Comparison of ENCODE assay signal across 8 mouse cellular contexts in the genomic region with DNA sequence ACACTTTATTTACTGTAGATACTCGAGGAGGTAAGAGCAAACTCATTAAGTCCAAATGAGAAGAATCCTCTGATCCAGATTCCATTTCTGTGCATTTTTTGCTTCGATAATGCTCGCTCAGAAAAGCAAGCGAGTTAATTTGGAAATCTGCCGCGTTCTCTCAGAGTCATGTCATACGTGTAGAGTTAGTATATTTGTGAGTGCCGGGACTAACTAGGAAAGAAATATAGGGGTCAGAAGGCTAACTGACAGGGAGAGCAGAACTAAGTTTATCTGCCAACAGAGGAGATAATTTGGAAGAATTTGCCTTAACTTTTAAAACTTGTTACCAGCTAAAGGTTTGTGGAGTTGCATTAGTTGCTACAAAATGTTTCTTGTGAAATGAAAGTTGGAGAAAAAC. TPM values are rescaled to one million over a fixed set of nuclear protein-coding genes. Genes with fewer than 3 reads are reported as not detected.
DNase-seq lines count a peak whose midpoint lies in the region; ATAC-seq and TF ChIP-seq lines count a peak whose summit lies in the region.

No protein-coding gene starts in this region.

- H3K27me3 ChIP-seq in hindbrain, embryonic 16.5 days (replicated peaks; ENCODE audit: control insufficient read depth, insufficient read depth, low read length), result no peaks in the 10 kb centered on the region
- H3K27me3 ChIP-seq in midbrain, postnatal 0 days (ENCODE audit: insufficient read depth, low read length), result no peaks in the 10 kb centered on the region

- H3K9me3 ChIP-seq in hindbrain, embryonic 16.5 days (ENCODE audit: control insufficient read depth, low read length), result no peaks in the 10 kb centered on the region
- no peaks in the 10 kb centered on the region for H3K9me3 ChIP-seq in midbrain, postnatal 0 days (ENCODE audit: low read length)

- no peak for TF ChIP-seq POLR2A in cortical plate, adult 2 months (IDR thresholded peaks at IDR 0.05; ENCODE audit: extremely low read depth, insufficient read depth, low read length)

- H3K4me3 ChIP-seq in layer of hippocampus, adult 2 months, result peak overlapping the region; percentile 92
- peak overlapping the region; percentile 67; the same call in 1 of the 2 replicates for H3K4me3 ChIP-seq in cortical plate, adult 2 months (ENCODE audit: insufficient read depth, low read length)
- peak overlapping the region; percentile 85 for H3K4me3 ChIP-seq in hindbrain, embryonic 16.5 days (ENCODE audit: low read length)
- peak overlapping the region; percentile 88 for H3K4me3 ChIP-seq in midbrain, postnatal 0 days (ENCODE audit: low read depth, low read length)

- H3K4me1 ChIP-seq in cortical plate, adult 2 months (ENCODE audit: control insufficient read depth, insufficient read depth, low read length), result no peaks in the 10 kb centered on the region
- H3K4me1 ChIP-seq in hindbrain, embryonic 16.5 days (ENCODE audit: control insufficient read depth, insufficient read depth, low read depth, low read length), result peaks cover 20% of the 10 kb centered on the region
- H3K4me1 ChIP-seq in midbrain, postnatal 0 days (ENCODE audit: insufficient read depth, low read length), result 0 out of 2 replicates have a peak, but pooled peaks cover 3% of the 10 kb centered on the region

- ATAC-seq in hindbrain, embryonic 16.5 days, result no peak
- ATAC-seq in midbrain, postnatal 0 days (ENCODE audit: low FRiP score), result no peak
- ATAC-seq in megakaryocyte-erythroid progenitor cell, adult 5-6 weeks (replicated peaks; ENCODE audit: low FRiP score, low TSS enrichment, poor library complexity, severe bottlenecking), result no peak

- peak overlapping the region; percentile 89 for H3K4me2 ChIP-seq in hindbrain, embryonic 16.5 days (ENCODE audit: low read length)
- peak overlapping the region; percentile 65 for H3K4me2 ChIP-seq in midbrain, postnatal 0 days (ENCODE audit: low read depth, low read length, poor library complexity, severe bottlenecking)

- H3K9ac ChIP-seq in hindbrain, embryonic 16.5 days (ENCODE audit: low read depth, low read length), result peak overlapping the region; percentile 77
- peak overlapping the region; percentile 77 for H3K9ac ChIP-seq in midbrain, postnatal 0 days (replicated peaks; ENCODE audit: low read length, poor library complexity, severe bottlenecking)

- WGBS in hindbrain, embryonic 16.5 days, result 7% methylated on average over 8 of the region's 8 CpGs
- WGBS in midbrain, postnatal 0 days, result 4% methylated on average over 8 of the region's 8 CpGs

- H3K27ac ChIP-seq in layer of hippocampus, adult 2 months, result no peak overlapping the region
- H3K27ac ChIP-seq in cortical plate, adult 2 months (ENCODE audit: insufficient read depth, low read length), result no peak overlapping the region
- no peak overlapping the region for H3K27ac ChIP-seq in hindbrain, embryonic 16.5 days (ENCODE audit: low read depth, low read length)
- H3K27ac ChIP-seq in midbrain, postnatal 0 days (ENCODE audit: low read depth, low read length), result peak overlapping the region; percentile 67; the same call in 1 of the 2 replicates

- no peak for DNase-seq in layer of hippocampus, adult 2 months (ENCODE audit: low spot score in 2 of 2)
- DNase-seq in layer of hippocampus, adult 11-12 months (ENCODE audit: low spot score), result no peak
- no peak for DNase-seq in midbrain, postnatal 0 days (ENCODE audit: low spot score)
- no peak for DNase-seq in adrenal gland, adult 18-20 months (ENCODE audit: low spot score in 2 of 2)
- no peak for DNase-seq in cerebellum, adult 9-11 months

- peaks cover 6% of the 10 kb centered on the region; the same call in 1 of the 2 replicates for H3K36me3 ChIP-seq in hindbrain, embryonic 16.5 days (ENCODE audit: control insufficient read depth, insufficient read depth, low read length)
- H3K36me3 ChIP-seq in midbrain, postnatal 0 days (ENCODE audit: insufficient read depth, low read length), result peaks cover 21% of the 10 kb centered on the region

- no peak for TF ChIP-seq CTCF in layer of hippocampus, adult 2 months (conservative IDR thresholded peaks at IDR 0.05)
- no peak for TF ChIP-seq CTCF in cortical plate, adult 2 months (IDR thresholded peaks at IDR 0.05; ENCODE audit: extremely low read depth, insufficient read depth, low read length)
- TF ChIP-seq CTCF in midbrain, postnatal 0 days (IDR thresholded peaks at IDR 0.05), result no peak

RNA-seq across cellular contexts. Expression of a gene that starts 0.7 kb away (rescaled TPM):
- total RNA-seq in layer of hippocampus, adult 2 months (2021), result 10 to 100 TPM; 18.5 to 21.8 TPM
- 11.5 TPM in 2 replicates for polyA plus RNA-seq in cortical plate, adult 2 months (2012; rRNA removed)
- 7.4 and 9.7 TPM in 2 replicates for polyA plus RNA-seq in hindbrain, embryonic 16.5 days (2015; fragmentation: Nextera tagmentation; extraction: Ambion mirVana)
- total RNA-seq in midbrain, postnatal 0 days (2014; rRNA removed), result 42.0 and 43.7 TPM in 2 replicates
- polyA plus RNA-seq in midbrain, postnatal 0 days (2015; fragmentation: Nextera tagmentation; extraction: Ambion mirVana), result 6.2 and 6.8 TPM in 2 replicates
- total RNA-seq in megakaryocyte-erythroid progenitor cell, adult 5-6 weeks (2014; fragmentation: Nextera tagmentation), result 85.9 and 100 TPM in 2 replicates
- 63.5 and 96.5 TPM in 2 replicates for total RNA-seq in megakaryocyte-erythroid progenitor cell, adult 5-6 weeks (2017)
- total RNA-seq in adrenal gland, adult 18-20 months (2021), result 10 to 100 TPM; 12.2 to 15.9 TPM

RNA-seq across cellular contexts. Expression of a gene that starts 10.8 kb away (rescaled TPM):
- total RNA-seq in layer of hippocampus, adult 2 months (2021), result 10 to 100 TPM; 30.5 to 33.5 TPM
- polyA plus RNA-seq in cortical plate, adult 2 months (2012; rRNA removed), result 26.5 and 26.6 TPM in 2 replicates
- 71.3 and 75.2 TPM in 2 replicates for polyA plus RNA-seq in hindbrain, embryonic 16.5 days (2015; fragmentation: Nextera tagmentation; extraction: Ambion mirVana)
- total RNA-seq in midbrain, postnatal 0 days (2014; rRNA removed), result 44.6 and 49.8 TPM in 2 replicates
- 68.6 and 73.8 TPM in 2 replicates for polyA plus RNA-seq in midbrain, postnatal 0 days (2015; fragmentation: Nextera tagmentation; extraction: Ambion mirVana)
- total RNA-seq in megakaryocyte-erythroid progenitor cell, adult 5-6 weeks (2014; fragmentation: Nextera tagmentation), result 40.2 and 48.0 TPM in 2 replicates
- 29.9 and 30.4 TPM in 2 replicates for total RNA-seq in megakaryocyte-erythroid progenitor cell, adult 5-6 weeks (2017)
- 10 to 100 TPM; 30.1 to 31.1 TPM for total RNA-seq in adrenal gland, adult 18-20 months (2021)

RNA-seq across cellular contexts. Expression of a gene that starts 59.1 kb away (rescaled TPM):
- total RNA-seq in layer of hippocampus, adult 2 months (2021), result 10 to 100 TPM; 31.7 to 34.5 TPM
- 26.8 and 29.1 TPM in 2 replicates for polyA plus RNA-seq in cortical plate, adult 2 months (2012; rRNA removed)
- polyA plus RNA-seq in hindbrain, embryonic 16.5 days (2015; fragmentation: Nextera tagmentation; extraction: Ambion mirVana), result 11.6 and 13.2 TPM in 2 replicates
- 36.8 and 45.4 TPM in 2 replicates for total RNA-seq in midbrain, postnatal 0 days (2014; rRNA removed)
- 12.5 and 15.9 TPM in 2 replicates for polyA plus RNA-seq in midbrain, postnatal 0 days (2015; fragmentation: Nextera tagmentation; extraction: Ambion mirVana)
- total RNA-seq in megakaryocyte-erythroid progenitor cell, adult 5-6 weeks (2014; fragmentation: Nextera tagmentation), result 6.7 and 7.3 TPM in 2 replicates
- 2.2 and 3.6 TPM in 2 replicates for total RNA-seq in megakaryocyte-erythroid progenitor cell, adult 5-6 weeks (2017)
- total RNA-seq in adrenal gland, adult 18-20 months (2021), result 1 to 10 TPM; 7.2 to 9.1 TPM
